Mouse (Mus musculus): ENCODE data around the gene Fcrlb.

GRCm38 (mm10) chr1:170912891-170913615 is at the start of gene Fcrlb:
- no peak for TF ChIP-seq CTCF (IDR thresholded peaks at IDR 0.05; ENCODE audit: extremely low read depth, insufficient read length, insufficient replicate concordance, low read depth, low read length)
- no peak for TF ChIP-seq POLR2A (IDR thresholded peaks at IDR 0.05; ENCODE audit: low read depth, low read length)

Data from small intestine, adult 2 months (tissue).